Mouse (Mus musculus) liver, embryonic 14.5 days (tissue): ENCODE measurements at regions not wholly inside any gene's neighbourhood (a gene's known extent, or its start where the extent isn't known, plus 50 kb on each side); places are given as distances from the start of the nearest gene placed in this dataset.

Source experiments
- CTCF ChIP-seq: IDR thresholded peaks from 2 replicates; pipeline ENCODE4 v1.5.1; 2016; ENCODE audit warnings: antibody characterized with exemption, low read depth, control low read depth
- EP300 ChIP-seq: IDR thresholded peaks from 2 replicates; pipeline ENCODE4 v1.6.1; 2016; ENCODE audit warnings: antibody characterized with exemption, low read depth

DNA sequence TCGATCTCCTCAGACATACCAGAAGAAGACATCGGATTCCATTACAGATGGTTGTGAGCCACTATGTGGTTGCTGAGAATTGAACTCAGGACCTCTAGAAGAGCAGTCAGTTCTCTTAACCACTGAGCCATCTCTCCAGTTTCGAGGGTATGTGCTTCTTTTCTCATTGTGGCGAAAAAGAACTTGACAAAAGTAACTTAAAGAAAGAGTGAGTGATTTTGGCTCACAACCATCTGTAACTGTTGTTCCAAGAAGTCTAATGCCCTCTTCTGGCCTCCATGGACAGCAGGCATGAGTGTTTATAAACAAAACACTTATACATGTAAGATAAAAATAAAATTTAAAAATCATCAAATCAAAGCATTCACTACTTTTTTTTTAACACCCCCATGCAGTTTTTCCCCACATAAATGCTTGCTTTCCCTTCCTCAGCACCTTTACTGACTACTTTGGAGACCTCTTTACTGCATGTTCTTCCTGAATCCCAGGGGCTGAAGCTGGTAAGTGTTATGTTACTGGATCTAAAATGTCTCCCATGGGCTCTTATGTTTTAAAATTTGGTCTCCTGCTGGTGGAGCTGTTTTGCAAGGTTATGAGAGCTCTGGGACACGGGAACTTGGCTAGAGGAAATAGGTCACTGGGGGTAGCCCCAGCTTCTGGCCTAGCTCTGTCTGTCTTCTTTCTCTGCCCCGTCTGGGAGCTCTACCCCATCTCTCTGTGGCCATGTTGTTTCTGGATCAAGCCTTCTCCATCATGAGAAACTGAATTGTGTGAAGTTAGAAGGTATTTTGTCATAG, 521.8 kb upstream of the Nrp1 start:
- TF ChIP-seq CTCF: no peak
- no peak for TF ChIP-seq EP300
